Mouse (Mus musculus): Measurements from ENCODE around the gene 4632433K11Rik. TPM values are rescaled to one million over a fixed set of nuclear protein-coding genes. Genes with fewer than 3 reads are reported as not detected.
"Not testable (repeated sequence)": the region's sequence is repeated elsewhere in the genome, so short reads cannot be mapped to it uniquely, and the experiment has no call there.

4632433K11Rik gene
- polyA plus RNA-seq, 1 experiment from 2014 or later, result 0.33 TPM

DNA sequence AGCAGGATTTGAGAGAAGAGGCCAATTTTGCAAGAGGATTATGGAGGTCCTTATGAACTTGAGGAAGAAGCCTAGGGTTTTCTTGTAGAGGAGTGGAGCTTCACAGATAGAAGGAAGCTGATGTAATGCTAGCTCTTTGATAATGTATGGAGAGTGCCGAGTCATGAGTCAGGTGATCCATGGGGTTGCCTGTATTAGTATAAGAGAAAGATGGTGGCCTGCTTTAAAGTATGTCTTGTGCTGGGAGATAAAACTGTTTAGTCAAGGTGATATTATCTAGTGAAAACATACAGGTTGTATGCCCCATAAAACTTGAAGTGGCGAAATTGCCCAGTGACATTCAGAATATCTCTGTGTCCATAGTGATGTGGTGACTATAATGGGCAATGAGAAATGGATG, 43.0 kb downstream of the 4632433K11Rik start:
- H3K27ac ChIP-seq (ENCODE audit: low read depth, low read length), result no peak overlapping the region
- no peaks in the 10 kb centered on the region for H3K9me3 ChIP-seq (ENCODE audit: control insufficient read depth, low read length)
- H3K4me1 ChIP-seq (ENCODE audit: control insufficient read depth, insufficient read depth, low read length), result peaks cover 10% of the 10 kb centered on the region
- DNase-seq (ENCODE audit: low spot score, missing footprints) (no peak), ATAC-seq (ENCODE audit: low FRiP score) (no peak)
- 91% methylated on average over 2 of the region's 2 CpGs for whole genome bisulfite sequencing
- no peak overlapping the region for H3K9ac ChIP-seq (ENCODE audit: low read length)
- no peaks in the 10 kb centered on the region for H3K27me3 ChIP-seq (ENCODE audit: control insufficient read depth, insufficient read depth, low read length)
- H3K4me3 ChIP-seq (ENCODE audit: low read depth, low read length), result no peak overlapping the region
- H3K4me2 ChIP-seq, result no peak overlapping the region
- H3K36me3 ChIP-seq (ENCODE audit: control insufficient read depth, insufficient read depth, low read length), result peaks cover 29% of the 10 kb centered on the region; the same call in 1 of the 2 replicates

DNA sequence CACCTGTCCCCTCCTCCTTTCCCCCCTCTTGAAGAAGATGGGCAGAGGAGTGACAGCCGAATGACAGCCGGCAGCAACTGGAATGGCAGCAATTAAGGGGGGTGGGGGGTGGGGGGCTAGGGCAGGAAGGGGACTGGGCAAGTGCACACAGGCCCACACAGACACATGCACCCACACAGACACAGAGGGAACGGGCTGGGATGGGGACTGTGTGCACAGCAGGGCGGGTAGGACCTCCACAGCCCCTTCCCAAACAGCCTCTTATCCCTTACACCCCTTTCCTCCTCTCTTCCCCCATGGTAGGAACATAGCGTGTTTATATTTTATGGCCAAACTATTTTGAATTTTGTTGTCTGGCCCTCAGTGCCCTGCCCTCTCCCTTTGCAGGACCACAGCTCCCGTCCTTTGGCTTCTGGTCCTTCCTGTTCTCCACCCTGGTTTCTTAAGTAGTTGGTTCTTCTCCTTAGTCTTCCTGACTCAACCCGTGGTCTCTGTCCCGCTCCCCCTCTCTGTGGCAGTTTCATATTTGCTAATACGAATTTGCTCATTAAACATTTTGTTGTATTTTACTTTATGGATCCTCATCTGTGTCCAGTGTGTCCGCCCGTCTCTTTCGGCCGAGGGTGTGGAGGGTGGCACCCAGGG, 45.6 kb downstream of the 4632433K11Rik start:
- WGBS, result 40% methylated on average over 8 of the region's 13 CpGs
- peak overlapping the region; percentile 96; the same call in 1 of the 2 replicates for H3K9ac ChIP-seq (ENCODE audit: low read length)
- H3K27ac ChIP-seq (ENCODE audit: low read depth, low read length), result not testable (repeated sequence)

DNA sequence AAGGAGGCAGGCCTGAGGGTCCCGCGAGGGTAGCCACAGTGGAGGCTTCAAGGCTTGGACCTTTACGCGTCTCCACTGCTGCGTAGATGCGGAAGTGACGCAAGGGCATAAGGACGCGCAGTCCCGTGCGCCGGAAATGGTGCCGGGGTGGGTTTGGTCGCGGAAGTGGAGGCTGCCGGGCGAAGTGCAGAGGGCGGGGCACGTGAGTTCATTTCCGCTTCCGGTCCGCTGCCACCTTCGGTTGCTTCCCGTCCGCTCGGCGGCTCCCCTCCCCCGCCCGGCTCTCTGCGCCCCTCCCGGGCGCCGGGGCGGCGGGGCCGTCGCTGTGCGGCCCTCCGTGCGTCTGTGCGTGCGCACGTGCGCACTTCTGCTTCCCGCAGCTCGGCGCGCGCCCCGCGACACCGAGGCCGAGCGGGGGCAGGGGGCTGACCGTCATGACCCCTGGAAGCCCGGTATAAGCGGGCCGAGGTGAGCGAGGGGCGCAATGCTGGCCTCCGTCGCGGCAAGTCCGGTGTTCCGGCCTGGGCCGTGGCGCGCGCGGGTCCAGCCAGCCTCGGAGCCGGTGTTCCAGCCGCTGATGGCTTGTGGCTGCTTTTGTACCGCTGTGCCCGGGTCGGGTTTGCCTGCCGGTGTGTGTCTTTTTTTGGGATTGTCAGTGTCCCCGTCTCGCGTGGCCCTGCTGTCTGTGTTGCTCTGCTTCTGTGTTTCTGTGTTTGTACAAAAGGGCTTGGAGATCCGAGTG, 46.3 kb downstream of the 4632433K11Rik start, which contains the start of gene Epn1:
Gene Epn1, plus strand, starts transcription at position 226 of the 742 bp plus-strand sequence.
- peak; percentile 99 for DNase-seq (ENCODE audit: low spot score, missing footprints)
- H3K27ac ChIP-seq (ENCODE audit: low read depth, low read length), result peak within 1 kb of the TSS; percentile 71
- peak within 1 kb of the TSS; percentile 96 for H3K9ac ChIP-seq (ENCODE audit: low read length)
- peaks cover 12% of the 10 kb centered on the region for H3K4me1 ChIP-seq (ENCODE audit: control insufficient read depth, insufficient read depth, low read length)
- H3K4me3 ChIP-seq (ENCODE audit: low read depth, low read length), result peak within 1 kb of the TSS; percentile 98
- peak; percentile 98 for ATAC-seq (ENCODE audit: low FRiP score)
- H3K36me3 ChIP-seq (ENCODE audit: control insufficient read depth, insufficient read depth, low read length), result peaks cover 22% of the 10 kb centered on the region
- under 1% methylated on average over 76 of the region's 81 CpGs for WGBS
- peak within 1 kb of the TSS; percentile 60 for H3K4me2 ChIP-seq
- no peaks in the 10 kb centered on the region for H3K27me3 ChIP-seq (ENCODE audit: control insufficient read depth, insufficient read depth, low read length)
- no peaks in the 10 kb centered on the region for H3K9me3 ChIP-seq (ENCODE audit: control insufficient read depth, low read length)

More for the DNA sequence above, 45.6 kb downstream of the 4632433K11Rik start:
- DNase-seq (ENCODE audit: low spot score, missing footprints); H3K9me3 ChIP-seq (ENCODE audit: control insufficient read depth, low read length); H3K27me3 ChIP-seq (ENCODE audit: control insufficient read depth, insufficient read depth, low read length): not testable (repeated sequence)
- Histone ChIP-seq H3K4me1 (ENCODE audit: control insufficient read depth, insufficient read depth, low read length) (peaks cover 12% of the 10 kb centered on the region), H3K36me3 (ENCODE audit: control insufficient read depth, insufficient read depth, low read length) (peaks cover 27% of the 10 kb centered on the region), H3K4me3 (ENCODE audit: low read depth, low read length) (peak overlapping the region; percentile 98), H3K4me2 (peak overlapping the region; percentile 60; the same call in 1 of the 2 replicates)
- peak; percentile 49 for ATAC-seq (ENCODE audit: low FRiP score)

DNA sequence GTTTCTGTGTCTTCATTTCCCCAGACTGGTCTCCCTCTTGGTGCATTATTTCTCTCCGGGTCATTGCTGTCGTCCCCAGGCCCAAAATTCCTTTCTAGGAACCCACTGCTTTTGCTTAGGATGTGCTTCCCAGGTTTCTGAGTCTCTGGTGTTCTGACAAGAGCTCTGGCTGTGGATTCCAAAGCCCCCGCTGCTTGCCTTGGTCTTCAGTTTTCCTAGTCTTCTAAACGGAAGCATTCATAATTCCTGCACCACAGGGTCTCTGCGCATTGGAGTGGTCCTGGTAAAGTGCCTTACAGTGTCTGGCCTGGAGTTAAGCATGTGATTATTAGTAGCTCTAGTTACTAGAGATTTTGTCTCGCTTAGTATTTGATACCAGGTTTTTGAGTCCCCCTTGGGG, 46.9 kb downstream of the 4632433K11Rik start:
- Histone ChIP-seq H3K9me3 (ENCODE audit: control insufficient read depth, low read length) (no peaks in the 10 kb centered on the region), H3K27ac (ENCODE audit: low read depth, low read length) (peak overlapping the region; percentile 71; the same call in 1 of the 2 replicates), H3K36me3 (ENCODE audit: control insufficient read depth, insufficient read depth, low read length) (peaks cover 21% of the 10 kb centered on the region), H3K4me1 (ENCODE audit: control insufficient read depth, insufficient read depth, low read length) (peaks cover 12% of the 10 kb centered on the region), H3K4me2 (peak overlapping the region; percentile 60), H3K27me3 (ENCODE audit: control insufficient read depth, insufficient read depth, low read length) (no peaks in the 10 kb centered on the region), H3K4me3 (ENCODE audit: low read depth, low read length) (peak overlapping the region; percentile 98), H3K9ac (ENCODE audit: low read length) (peak overlapping the region; percentile 96)
- no peak for ATAC-seq (ENCODE audit: low FRiP score)
- DNase-seq (ENCODE audit: low spot score, missing footprints), result no peak
- 21% methylated on average over 6 of the region's 6 CpGs for WGBS

DNA sequence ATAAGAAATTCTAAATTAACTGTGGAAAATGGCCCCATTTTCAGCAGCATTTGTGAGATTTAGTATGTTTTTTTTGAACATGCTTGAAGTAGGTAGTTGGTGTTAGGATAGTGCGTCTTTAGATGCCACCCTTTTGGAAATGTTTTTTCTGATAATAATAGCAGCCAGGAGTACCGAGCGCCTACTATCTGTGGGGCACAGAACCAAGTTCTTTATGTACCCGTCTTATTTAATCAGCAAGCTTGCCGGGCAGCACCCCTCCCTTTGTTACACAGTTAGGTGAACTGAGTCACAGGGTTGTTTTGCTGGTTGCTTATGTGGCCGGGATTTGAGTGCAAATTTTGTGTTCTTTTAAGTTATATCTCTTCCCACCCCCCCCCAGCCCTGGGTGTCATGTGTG, 47.3 kb downstream of the 4632433K11Rik start:
- Histone ChIP-seq H3K4me3 (ENCODE audit: low read depth, low read length) (peak overlapping the region; percentile 98), H3K27me3 (ENCODE audit: control insufficient read depth, insufficient read depth, low read length) (no peaks in the 10 kb centered on the region), H3K4me2 (peak overlapping the region; percentile 60), H3K36me3 (ENCODE audit: control insufficient read depth, insufficient read depth, low read length) (peaks cover 19% of the 10 kb centered on the region), H3K4me1 (ENCODE audit: control insufficient read depth, insufficient read depth, low read length) (peaks cover 12% of the 10 kb centered on the region), H3K9ac (ENCODE audit: low read length) (peak overlapping the region; percentile 96), H3K9me3 (ENCODE audit: control insufficient read depth, low read length) (no peaks in the 10 kb centered on the region), H3K27ac (ENCODE audit: low read depth, low read length) (no peak overlapping the region)
- ATAC-seq (ENCODE audit: low FRiP score) (no peak), DNase-seq (ENCODE audit: low spot score, missing footprints) (no peak)
- 81% methylated on average over 6 of the region's 6 CpGs for WGBS

DNA sequence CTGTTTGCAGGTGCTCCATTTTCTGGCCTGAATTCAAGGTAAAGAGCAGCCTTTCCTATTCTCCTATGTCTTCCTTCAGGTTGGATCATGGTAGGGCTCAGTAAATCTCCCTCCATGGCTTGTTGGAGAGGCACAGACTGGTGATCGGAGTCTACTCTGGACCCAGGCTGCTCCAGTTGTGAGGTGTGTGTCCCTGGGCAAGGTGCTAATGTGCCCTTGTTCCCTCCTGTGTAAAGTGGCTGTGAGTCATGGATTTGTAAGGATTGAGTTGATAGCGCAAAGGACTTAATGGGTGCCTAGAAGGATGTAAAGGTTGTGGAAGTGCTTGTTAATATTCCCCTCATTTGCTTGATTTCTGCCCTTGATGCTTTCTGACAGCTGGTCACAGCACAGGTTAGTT, 48.0 kb downstream of the 4632433K11Rik start:
- ATAC-seq (ENCODE audit: low FRiP score), result no peak
- H3K4me1 ChIP-seq (ENCODE audit: control insufficient read depth, insufficient read depth, low read length), result peaks cover 12% of the 10 kb centered on the region
- no peaks in the 10 kb centered on the region for H3K27me3 ChIP-seq (ENCODE audit: control insufficient read depth, insufficient read depth, low read length)
- peaks cover 19% of the 10 kb centered on the region for H3K36me3 ChIP-seq (ENCODE audit: control insufficient read depth, insufficient read depth, low read length)
- H3K27ac ChIP-seq (ENCODE audit: low read depth, low read length), result no peak overlapping the region
- no peak overlapping the region for H3K4me3 ChIP-seq (ENCODE audit: low read depth, low read length)
- no peak overlapping the region; the same call in 1 of the 2 replicates for H3K4me2 ChIP-seq
- whole genome bisulfite sequencing, result 96% methylated on average over 2 of the region's 2 CpGs
- no peak for DNase-seq (ENCODE audit: low spot score, missing footprints)
- H3K9ac ChIP-seq (ENCODE audit: low read length), result no peak overlapping the region
- no peaks in the 10 kb centered on the region for H3K9me3 ChIP-seq (ENCODE audit: control insufficient read depth, low read length)

DNA sequence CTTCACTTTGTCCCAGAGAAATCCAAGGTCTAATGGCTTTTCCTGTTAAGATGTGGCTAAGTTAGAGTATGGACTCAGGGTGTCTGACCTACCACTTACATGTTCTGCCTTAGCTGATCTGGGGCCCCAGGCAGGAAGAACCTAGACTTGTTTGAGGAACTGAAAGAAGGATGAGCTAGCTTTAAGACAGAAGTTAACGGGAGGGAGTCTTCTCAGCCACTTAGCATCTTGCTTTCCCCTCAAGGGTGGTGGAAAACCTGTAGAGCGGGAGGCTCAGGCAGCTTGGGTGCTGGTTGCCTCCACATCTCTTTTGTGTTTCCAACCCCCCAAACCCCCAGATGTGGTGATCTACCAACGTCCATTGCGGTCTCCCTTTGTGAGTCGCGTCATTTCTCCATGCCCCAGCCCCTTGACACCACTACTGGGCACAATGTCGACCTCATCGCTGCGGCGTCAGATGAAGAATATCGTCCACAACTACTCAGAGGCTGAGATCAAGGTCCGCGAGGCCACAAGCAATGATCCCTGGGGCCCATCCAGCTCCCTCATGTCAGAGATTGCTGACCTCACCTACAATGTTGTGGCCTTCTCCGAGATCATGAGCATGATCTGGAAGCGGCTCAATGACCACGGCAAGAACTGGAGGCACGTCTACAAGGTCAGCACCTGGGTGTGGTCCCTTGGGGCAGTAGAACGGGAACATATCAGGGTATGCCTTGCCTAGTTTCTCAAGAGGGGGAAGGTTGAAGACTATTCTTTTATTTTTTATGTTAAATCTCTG, 49.6 kb downstream of the 4632433K11Rik start:
- no peaks in the 10 kb centered on the region for H3K27me3 ChIP-seq (ENCODE audit: control insufficient read depth, insufficient read depth, low read length)
- no peak overlapping the region for H3K4me2 ChIP-seq
- 92% methylated on average over 18 of the region's 18 CpGs for WGBS
- DNase-seq (ENCODE audit: low spot score, missing footprints), result no peak
- H3K9me3 ChIP-seq (ENCODE audit: control insufficient read depth, low read length), result no peaks in the 10 kb centered on the region
- H3K27ac ChIP-seq (ENCODE audit: low read depth, low read length), result no peak overlapping the region
- H3K36me3 ChIP-seq (ENCODE audit: control insufficient read depth, insufficient read depth, low read length), result peaks cover 15% of the 10 kb centered on the region
- no peak for ATAC-seq (ENCODE audit: low FRiP score)
- no peak overlapping the region for H3K9ac ChIP-seq (ENCODE audit: low read length)
- H3K4me3 ChIP-seq (ENCODE audit: low read depth, low read length), result no peak overlapping the region
- peaks cover 12% of the 10 kb centered on the region for H3K4me1 ChIP-seq (ENCODE audit: control insufficient read depth, insufficient read depth, low read length)

Measured in midbrain, embryonic 11.5 days (tissue).